Mouse (Mus musculus) midbrain, embryonic 14.5 days (tissue): Measurements from ENCODE around the gene Pkn1. TPM values are rescaled to one million over a fixed set of nuclear protein-coding genes. Genes with fewer than 3 reads are reported as not detected.

ENCODE experiments used
- ATAC-seq: fragments of 200-750 bp; cut with Nextera tagmentation; 2 replicates; pipeline ENCODE4 v1.8.0; 2017; ENCODE audit warnings: moderate number of reproducible peaks, moderate library complexity; ENCODE audit not compliant: low FRiP score, low TSS enrichment
- DNase-seq: peaks from one replicate; pipeline ENCODE4 v3.0.0-alpha.2; 2015
- H3K27ac ChIP-seq: fragments of 300-500 bp; sonication (generic); replicated peaks from 2 replicates; pipeline ENCODE4 v1.5.1; 2014; ENCODE audit warnings: mild to moderate bottlenecking, low read depth, low read length, moderate library complexity
- H3K27me3 ChIP-seq: fragments of 300-500 bp; sonication (generic); 2 replicates; pipeline ENCODE4 v1.6.1; 2014; ENCODE audit warnings: low read length, control low read depth, mixed read lengths; ENCODE audit not compliant: control insufficient read depth, insufficient read depth
- H3K36me3 ChIP-seq: fragments of 300-500 bp; sonication (generic); 2 replicates; pipeline ENCODE4 v1.6.1; 2014; ENCODE audit warnings: low read length, control low read depth; ENCODE audit not compliant: control insufficient read depth, insufficient read depth
- H3K4me1 ChIP-seq: fragments of 300-500 bp; sonication (generic); 2 replicates; pipeline ENCODE4 v1.6.1; 2014; ENCODE audit warnings: mild to moderate bottlenecking, antibody characterized with exemption, low read length, control low read depth; ENCODE audit not compliant: control insufficient read depth, insufficient read depth
- H3K4me2 ChIP-seq: fragments of 300-500 bp; sonication (generic); 2 replicates; pipeline ENCODE4 v1.6.1; 2014; ENCODE audit warnings: mild to moderate bottlenecking, low read length, moderate library complexity
- H3K4me3 ChIP-seq: fragments of 300-500 bp; sonication (generic); replicated peaks from 2 replicates; pipeline ENCODE4 v1.5.1; 2014; ENCODE audit warnings: low read depth, low read length
- H3K9ac ChIP-seq: fragments of 300-500 bp; sonication (generic); replicated peaks from 2 replicates; pipeline ENCODE4 v1.6.1; 2014; ENCODE audit warnings: mild to moderate bottlenecking, low read length, moderate library complexity
- H3K9me3 ChIP-seq: fragments of 300-500 bp; sonication (generic); 2 replicates; pipeline ENCODE4 v1.6.1; 2016; ENCODE audit warnings: low read length, control low read depth, mixed read lengths; ENCODE audit not compliant: control insufficient read depth
- WGBS: fragments of 180-500 bp; shearing (Covaris S2); extraction: QIAGEN DNeasy Blood & Tissue Kit; methylation state at CpG from one replicate; pipeline ENCODE4 v1.1.7; 2014; 5-methylcytosine and 5-hydroxymethylcytosine counted together
- polyA plus RNA-seq: library from polyadenylated mRNA; unstranded; fragments of >200 nt; fragmentation: Nextera tagmentation; extraction: Ambion mirVana; gene quantifications from 2 replicates; pipeline ENCODE4 v1.2.1, GENCODE M21; 2014

Gene Pkn1
- polyA plus RNA-seq, 1 experiment from 2014 or later: 26.6 TPM

DNA sequence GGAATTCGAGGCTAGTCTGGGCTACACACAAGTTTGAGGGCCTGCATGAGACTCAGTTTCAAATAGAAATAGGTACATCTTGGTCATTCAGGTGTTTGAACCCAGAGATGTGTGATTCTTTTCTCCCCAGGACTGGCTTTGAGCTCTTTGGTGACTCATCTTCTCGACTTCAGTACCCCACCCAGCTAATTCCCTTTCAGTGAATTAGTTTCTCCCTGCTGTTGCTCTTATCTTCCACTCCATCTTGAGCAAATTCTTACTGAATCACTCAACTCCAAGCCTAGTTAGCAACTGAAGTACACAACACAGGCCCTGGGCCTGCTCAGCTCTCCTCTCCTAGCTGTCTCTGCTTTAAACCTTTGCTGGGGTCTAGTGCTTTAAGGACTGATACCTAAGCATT lies 17.6 kb upstream of the Pkn1 start:
- H3K4me1 ChIP-seq: peaks cover 13% of the 10 kb centered on the region
- H3K27me3 ChIP-seq: no peaks in the 10 kb centered on the region
- H3K9ac ChIP-seq: no peak overlapping the region; the same call in 1 of the 2 replicates
- H3K36me3 ChIP-seq: peaks cover 17% of the 10 kb centered on the region
- no peak overlapping the region for H3K27ac ChIP-seq
- WGBS: 82% methylated on average over 2 of the region's 2 CpGs
- H3K9me3 ChIP-seq: no peaks in the 10 kb centered on the region
- H3K4me2 ChIP-seq: peak overlapping the region; percentile 96
- ATAC-seq (no peak), DNase-seq (no peak)
- H3K4me3 ChIP-seq: peak overlapping the region; percentile 85

DNA sequence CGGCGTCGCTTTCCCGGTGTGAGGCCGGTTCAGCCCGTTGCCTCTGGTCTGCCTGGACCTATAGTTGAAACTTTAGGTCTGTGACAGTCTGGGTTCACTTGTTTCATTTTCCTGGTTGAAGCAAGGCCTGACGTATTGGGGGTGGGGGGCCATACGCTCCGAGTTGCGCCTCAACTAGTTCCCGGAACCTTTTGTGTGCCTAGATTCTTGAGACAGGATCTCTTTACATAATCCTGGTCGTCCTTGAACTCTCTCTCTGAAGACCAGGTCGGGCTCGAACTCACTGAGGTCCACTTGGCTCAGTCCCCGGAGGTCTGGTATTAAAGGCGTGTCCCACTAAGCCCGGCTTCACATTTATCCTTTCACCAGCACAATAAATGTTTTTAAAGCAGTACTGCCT lies 16.8 kb upstream of the Pkn1 start:
- no peak for ATAC-seq
- no peaks in the 10 kb centered on the region for H3K27me3 ChIP-seq
- H3K9me3 ChIP-seq: no peaks in the 10 kb centered on the region
- peak overlapping the region; percentile 96 for H3K4me2 ChIP-seq
- peaks cover 13% of the 10 kb centered on the region for H3K4me1 ChIP-seq
- peaks cover 9% of the 10 kb centered on the region for H3K36me3 ChIP-seq
- DNase-seq: no peak
- peak overlapping the region; percentile 92 for H3K27ac ChIP-seq
- WGBS: 1% methylated on average over 17 of the region's 17 CpGs
- H3K9ac ChIP-seq: peak overlapping the region; percentile 79
- H3K4me3 ChIP-seq: peak overlapping the region; percentile 85

GRCm38 (mm10) chr8:83715031-83715690 lies 16.2 kb upstream of the Pkn1 start, which contains the start of gene Ddx39:
Ddx39 (plus strand) TSS chr8:83715177.
- ATAC-seq (peak; percentile 99), DNase-seq (peak; percentile 97)
- H3K27ac ChIP-seq: peak within 1 kb of the TSS; percentile 92
- under 1% methylated on average over 63 of the region's 63 CpGs for WGBS
- peak within 1 kb of the TSS; percentile 85 for H3K4me3 ChIP-seq
- H3K36me3 ChIP-seq: peaks cover 3% of the 10 kb centered on the region
- no peaks in the 10 kb centered on the region for H3K9me3 ChIP-seq
- H3K4me2 ChIP-seq: peak within 1 kb of the TSS; percentile 96
- H3K27me3 ChIP-seq: no peaks in the 10 kb centered on the region
- H3K4me1 ChIP-seq: peaks cover 13% of the 10 kb centered on the region
- H3K9ac ChIP-seq: peak within 1 kb of the TSS; percentile 79

DNA sequence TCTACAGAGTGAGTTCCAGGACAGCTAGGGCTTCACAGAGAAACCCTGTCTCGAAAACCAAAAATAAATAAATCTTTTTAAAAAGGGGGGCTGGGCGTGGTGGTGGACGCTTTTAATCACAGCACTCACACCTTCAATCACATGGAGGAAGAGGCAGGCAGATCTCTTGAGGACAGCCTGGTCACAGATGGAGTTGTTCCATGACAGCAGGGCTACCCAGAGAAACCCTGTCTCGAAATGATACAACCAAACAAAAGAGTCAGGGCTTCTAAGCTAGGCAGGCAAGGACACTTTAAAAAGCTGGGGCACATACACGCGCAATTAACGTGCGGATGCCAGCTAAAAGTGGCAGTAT lies 15.7 kb upstream of the Pkn1 start:
- no peak overlapping the region for H3K9ac ChIP-seq
- no peaks in the 10 kb centered on the region for H3K27me3 ChIP-seq
- peak overlapping the region; percentile 85 for H3K4me3 ChIP-seq
- DNase-seq (no peak), ATAC-seq (no peak)
- H3K9me3 ChIP-seq: no peaks in the 10 kb centered on the region
- 0 out of 2 replicates have a peak overlapping the region, but pooled peaks have one; percentile 92 for H3K27ac ChIP-seq
- WGBS: 17% methylated on average over 8 of the region's 8 CpGs
- peaks cover 13% of the 10 kb centered on the region for H3K4me1 ChIP-seq
- H3K36me3 ChIP-seq: no peaks in the 10 kb centered on the region; the same call in 1 of the 2 replicates
- H3K4me2 ChIP-seq: peak overlapping the region; percentile 46

- WGBS: 77% methylated on average over 8 of the region's 8 CpGs
- Histone ChIP-seq H3K27ac (no peak overlapping the region), H3K9ac (no peak overlapping the region), H3K4me2 (no peak overlapping the region), H3K9me3 (no peaks in the 10 kb centered on the region), H3K4me1 (no peaks in the 10 kb centered on the region), H3K27me3 (no peaks in the 10 kb centered on the region), H3K4me3 (no peak overlapping the region), H3K36me3 (no peaks in the 10 kb centered on the region)
- DNase-seq: no peak
- no peak for ATAC-seq
These were observed 8.6 kb upstream of the Pkn1 start for GRCm38 (mm10) chr8:83707554-83707953.

- Histone ChIP-seq H3K36me3 (no peaks in the 10 kb centered on the region), H3K4me3 (no peak overlapping the region), H3K27ac (no peak overlapping the region), H3K4me1 (no peaks in the 10 kb centered on the region), H3K9ac (no peak overlapping the region), H3K27me3 (no peaks in the 10 kb centered on the region), H3K9me3 (no peaks in the 10 kb centered on the region), H3K4me2 (no peak overlapping the region)
- 57% methylated on average over 5 of the region's 5 CpGs for WGBS
- no peak for DNase-seq
- no peak for ATAC-seq
These were observed 7.4 kb upstream of the Pkn1 start for GRCm38 (mm10) chr8:83706411-83706810.

DNA sequence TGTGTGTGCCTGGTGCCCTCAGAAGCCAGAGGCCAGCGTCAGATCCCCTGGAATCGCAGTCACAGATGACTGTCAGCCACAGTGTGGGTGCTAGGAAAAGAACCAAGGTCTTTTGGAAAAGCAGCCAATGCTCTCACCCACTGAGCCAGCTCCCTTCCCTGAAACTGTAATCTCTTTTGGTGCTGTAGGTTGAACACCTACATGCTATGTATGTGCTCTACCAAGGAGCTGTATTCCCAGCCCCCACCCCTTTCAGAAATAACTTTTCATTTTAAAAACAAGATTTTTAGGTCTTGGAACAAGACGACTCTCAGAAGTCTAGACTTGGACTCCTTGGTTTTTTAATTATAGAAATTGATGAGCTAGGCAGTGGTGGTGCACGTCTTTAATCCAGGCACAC lies 4.4 kb upstream of the Pkn1 start:
- H3K27me3 ChIP-seq: no peaks in the 10 kb centered on the region
- WGBS: 86% methylated on average over 4 of the region's 4 CpGs
- H3K9me3 ChIP-seq: no peaks in the 10 kb centered on the region
- H3K27ac ChIP-seq: no peak overlapping the region
- H3K36me3 ChIP-seq: no peaks in the 10 kb centered on the region
- H3K4me3 ChIP-seq: no peak overlapping the region
- DNase-seq (no peak), ATAC-seq (no peak)
- no peak overlapping the region for H3K9ac ChIP-seq
- H3K4me1 ChIP-seq: 0 out of 2 replicates have a peak, but pooled peaks cover 3% of the 10 kb centered on the region
- no peak overlapping the region for H3K4me2 ChIP-seq

DNA sequence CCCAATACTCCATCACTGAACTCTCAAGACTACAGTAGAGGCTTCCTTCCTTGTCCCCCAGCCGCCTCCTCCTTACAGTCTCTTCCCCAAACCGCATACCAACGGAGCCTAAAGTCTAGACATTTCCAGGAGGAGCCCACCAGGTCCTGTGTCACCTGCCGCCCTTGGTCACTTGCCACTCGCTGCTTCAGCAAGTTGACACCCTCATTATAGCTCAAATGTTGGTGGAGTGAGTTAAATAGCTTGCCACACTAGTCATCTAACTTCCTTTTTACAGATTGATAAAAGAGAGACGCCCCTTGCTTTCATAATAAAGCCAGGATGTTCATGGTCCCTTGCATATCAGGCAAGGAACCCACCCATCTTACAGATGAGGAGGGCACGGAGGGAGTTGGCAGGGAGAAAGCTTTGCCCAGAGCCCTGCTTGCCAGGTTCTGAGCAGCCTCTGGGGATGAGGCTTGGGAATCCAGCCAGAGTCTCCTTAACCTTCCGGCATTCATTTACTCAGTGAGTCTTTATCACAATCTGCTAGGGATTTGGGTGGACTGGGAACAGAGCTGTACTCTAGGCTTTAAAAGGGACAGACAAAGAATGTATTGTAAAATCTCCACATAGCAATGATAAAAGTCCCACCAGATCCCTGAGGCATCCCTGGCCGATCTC lies 1.6 kb upstream of the Pkn1 start:
- Histone ChIP-seq H3K4me3 (no peak overlapping the region), H3K36me3 (no peaks in the 10 kb centered on the region), H3K9me3 (no peaks in the 10 kb centered on the region), H3K4me2 (no peak overlapping the region), H3K27me3 (no peaks in the 10 kb centered on the region), H3K27ac (no peak overlapping the region), H3K4me1 (peaks cover 11% of the 10 kb centered on the region; the same call in 1 of the 2 replicates), H3K9ac (0 out of 2 replicates have a peak overlapping the region, but pooled peaks have one; percentile 1)
- DNase-seq: no peak
- WGBS: 85% methylated on average over 9 of the region's 9 CpGs
- no peak for ATAC-seq

DNA sequence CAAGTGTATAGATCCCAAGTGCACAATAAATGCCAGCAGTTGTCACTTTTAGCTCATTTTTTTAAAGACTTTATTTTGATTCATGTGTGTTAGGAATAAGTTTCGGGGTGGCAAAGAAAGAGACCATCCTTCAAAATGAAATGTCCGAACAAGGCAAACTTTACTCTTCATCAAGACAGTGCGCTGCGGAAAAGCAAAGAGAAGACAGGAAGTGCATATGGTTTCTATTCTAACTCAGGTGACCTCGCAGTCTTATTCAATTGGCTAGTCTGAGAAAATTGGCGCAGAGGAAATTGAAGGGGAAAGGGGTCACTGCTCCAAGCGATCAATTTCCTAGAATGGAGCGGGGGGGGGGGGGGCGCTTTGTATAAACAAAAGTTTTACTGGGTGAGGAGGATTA lies 587 bp upstream of the Pkn1 start:
- Histone ChIP-seq H3K9me3 (no peaks in the 10 kb centered on the region), H3K4me3 (peak overlapping the region; percentile 83), H3K9ac (peak overlapping the region; percentile 95), H3K36me3 (no peaks in the 10 kb centered on the region), H3K27ac (no peak overlapping the region; the same call in 1 of the 2 replicates), H3K4me2 (peak overlapping the region; percentile 89), H3K27me3 (no peaks in the 10 kb centered on the region), H3K4me1 (peaks cover 11% of the 10 kb centered on the region; the same call in 1 of the 2 replicates)
- ATAC-seq: no peak
- WGBS: 48% methylated on average over 9 of the region's 9 CpGs
- peak; percentile 15 for DNase-seq
